Mouse (Mus musculus): ENCODE data around the gene Slc35b1. TPM values are rescaled to one million over a fixed set of nuclear protein-coding genes. Genes with fewer than 3 reads are reported as not detected.

Gene Slc35b1
- total and polyA plus RNA-seq, 3 experiments = 47.0 to 125 (median 75.1) TPM

DNA sequence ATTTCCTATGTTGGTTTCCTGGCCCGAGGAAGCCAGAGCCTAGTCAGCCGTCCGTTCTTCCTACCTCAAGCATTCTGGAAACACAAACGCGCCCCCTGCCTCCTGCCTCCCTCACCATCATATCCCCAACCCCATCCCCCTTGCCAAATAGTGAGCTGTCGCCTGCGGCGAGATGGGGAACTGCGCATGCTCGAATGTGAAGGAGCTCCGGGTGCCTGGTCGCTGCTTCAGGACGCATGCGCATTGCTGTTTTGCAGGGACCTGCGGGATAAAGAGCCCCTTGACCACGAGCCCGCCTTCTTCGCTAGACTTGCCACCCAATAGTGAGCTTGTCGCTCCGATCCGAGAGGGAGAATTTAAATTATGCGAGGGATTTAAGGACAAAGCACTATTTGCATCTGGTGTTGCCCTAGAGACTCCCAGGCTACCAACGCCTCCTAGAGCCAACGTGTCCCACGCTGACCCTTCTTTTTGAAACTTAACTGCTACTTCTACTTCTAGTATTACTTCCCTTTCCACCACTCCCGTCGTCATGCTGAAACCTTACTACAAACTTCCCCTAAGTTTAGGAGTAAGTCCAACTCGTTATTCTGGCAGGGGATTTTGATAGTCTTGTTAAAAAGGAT lies 30.2 kb downstream of the Slc35b1 start (continued):
- TF ChIP-seq E2F4 (IDR thresholded peaks at IDR 0.05; ENCODE audit: insufficient replicate concordance, low read depth, low read length) (0 out of 2 replicates have a peak, but pooled peaks have one; percentile 50), TBP (conservative IDR thresholded peaks at IDR 0.05; ENCODE audit: low read depth, low read length) (peak; percentile 85), KAT2A (IDR thresholded peaks at IDR 0.05; ENCODE audit: insufficient replicate concordance, low read length) (no peak), IRF4 (IDR thresholded peaks at IDR 0.05; ENCODE audit: low read depth, low read length) (peak; percentile 78), JUN (IDR thresholded peaks at IDR 0.05; ENCODE audit: insufficient read depth, low read depth, low read length) (no peak), ZNF384 (IDR thresholded peaks at IDR 0.05; ENCODE audit: low read depth, low read length) (no peak), UBTF (IDR thresholded peaks at IDR 0.05; ENCODE audit: low read depth, low read length) (no peak), ZMIZ1 (IDR thresholded peaks at IDR 0.05; ENCODE audit: low read depth, low read length) (no peak; the same call in 1 of the 2 replicates), HCFC1 (IDR thresholded peaks at IDR 0.05; ENCODE audit: low read depth, low read length) (peak; percentile 42), ZKSCAN1 (IDR thresholded peaks at IDR 0.05; ENCODE audit: borderline replicate concordance, low read depth, low read length) (no peak), POLR2AphosphoS2 (IDR thresholded peaks at IDR 0.05; ENCODE audit: low read depth, low read length) (peak; percentile 72; the same call in 1 of the 2 replicates), TCF12 (IDR thresholded peaks at IDR 0.05; ENCODE audit: low read depth, low read length) (peak; percentile 43; the same call in 1 of the 2 replicates), PAX5 (IDR thresholded peaks at IDR 0.05; ENCODE audit: low read length) (no peak)

DNA sequence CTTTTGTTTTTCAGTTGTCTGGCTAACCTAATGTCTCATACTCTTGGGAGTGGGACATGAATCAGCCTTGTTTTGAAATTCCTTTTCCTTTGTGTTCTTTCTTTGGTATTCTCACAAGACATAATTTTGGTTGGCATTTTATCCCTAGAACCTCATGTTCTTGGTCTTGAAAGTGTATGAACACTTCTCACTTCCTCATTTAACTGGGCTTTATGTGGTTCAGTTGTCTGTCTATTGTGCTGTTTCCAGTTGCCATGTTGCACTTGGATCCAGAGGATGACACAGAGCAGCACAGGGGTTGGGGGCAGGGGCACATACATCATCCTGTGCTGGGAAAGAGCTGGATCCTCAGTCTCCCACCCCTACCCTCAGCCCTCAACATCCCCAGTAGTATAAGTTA lies 31.4 kb downstream of the Slc35b1 start:
- in situ Hi-C loops (cut with MboI; ENCODE audit: low pct_ligation_motif_present, low pct_unique_long_range_greater_than_20kb, low sequenced_read_pairs) (no loop called here), dilution Hi-C loops (cut with MboI; ENCODE audit: extremely low pct_ligation_motif_present, extremely low pct_unique_long_range_greater_than_20kb, low sequenced_read_pairs) (no loop called here)
- H3K4me1 ChIP-seq (ENCODE audit: control insufficient read depth in 1 of 2, insufficient read depth in 2 of 2) = peaks cover 8 to 51% of the 10 kb centered on the region in 2 experiments
- H3K79me2 ChIP-seq (replicated peaks; ENCODE audit: control insufficient read depth, extremely low read depth, insufficient read depth, poor library complexity, severe bottlenecking) = peaks cover 42% of the 10 kb centered on the region
- peaks cover 24% of the 10 kb centered on the region for H3K27me3 ChIP-seq (replicated peaks)
- peak overlapping the region; percentile 60 for H3K27ac ChIP-seq (ENCODE audit: insufficient read depth, low read depth)
- H3K9me3 ChIP-seq (replicated peaks; ENCODE audit: low read length) = peaks cover 3% of the 10 kb centered on the region
- H3K9ac ChIP-seq (ENCODE audit: insufficient read depth, low read depth) = peak overlapping the region; percentile 85
- H3K36me3 ChIP-seq (replicated peaks in 1 of 2; ENCODE audit: control insufficient read depth in 1 of 2, insufficient read depth in 1 of 2, low read length in 1 of 2) = peaks cover 7 to 26% of the 10 kb centered on the region in 2 experiments
- H3K4me2 ChIP-seq (ENCODE audit: insufficient read depth, low read depth, poor library complexity, severe bottlenecking) = peak overlapping the region; percentile 99
- H3K4me3 ChIP-seq (replicated peaks in 1 of 3; ENCODE audit: low read depth in 2 of 3, low read length in 2 of 3, poor library complexity in 1 of 3) = peak overlapping the region; percentile 45 to 91 (median 81)
- peak; percentile 76 for DNase-seq (ENCODE audit: extremely low read depth)
- TF ChIP-seq CHD1 (IDR thresholded peaks at IDR 0.05; ENCODE audit: low read depth, low read length) (peak; percentile 75), MAX (IDR thresholded peaks at IDR 0.05; ENCODE audit: low read length) (peak; percentile 78), USF1 (IDR thresholded peaks at IDR 0.05; ENCODE audit: low read depth, low read length) (no peak), MEF2A (IDR thresholded peaks at IDR 0.05; ENCODE audit: borderline replicate concordance, low read depth, low read length) (peak; percentile 57; the same call in 1 of the 2 replicates), HCFC1 (IDR thresholded peaks at IDR 0.05; ENCODE audit: low read depth, low read length) (no peak), MAFK (IDR thresholded peaks at IDR 0.05; ENCODE audit: insufficient replicate concordance, low read length) (no peak), ZKSCAN1 (IDR thresholded peaks at IDR 0.05; ENCODE audit: borderline replicate concordance, low read depth, low read length) (no peak), IRF4 (IDR thresholded peaks at IDR 0.05; ENCODE audit: low read depth, low read length) (peak; percentile 93), KAT2A (IDR thresholded peaks at IDR 0.05; ENCODE audit: insufficient replicate concordance, low read length) (no peak), SMC3 (IDR thresholded peaks at IDR 0.05; ENCODE audit: low read depth, low read length) (no peak), NELFE (IDR thresholded peaks at IDR 0.05; ENCODE audit: low read depth, low read length) (peak; percentile 38; the same call in 1 of the 2 replicates), MYC (IDR thresholded peaks at IDR 0.05; ENCODE audit: low read depth, low read length) (peak; percentile 85), PAX5 (IDR thresholded peaks at IDR 0.05; ENCODE audit: low read length) (no peak), TCF12 (IDR thresholded peaks at IDR 0.05; ENCODE audit: low read depth, low read length) (0 out of 2 replicates have a peak, but pooled peaks have one; percentile 25), UBTF (IDR thresholded peaks at IDR 0.05; ENCODE audit: low read depth, low read length) (no peak), CHD2 (IDR thresholded peaks at IDR 0.05; ENCODE audit: low read length) (no peak), ELF1 (IDR thresholded peaks at IDR 0.05; ENCODE audit: low read depth, low read length) (peak; percentile 53; the same call in 1 of the 2 replicates), TBP (conservative IDR thresholded peaks at IDR 0.05; ENCODE audit: low read depth, low read length) (no peak), POLR2AphosphoS2 (IDR thresholded peaks at IDR 0.05; ENCODE audit: low read depth, low read length) (no peak), MXI1 (IDR thresholded peaks at IDR 0.05; ENCODE audit: low read depth, low read length) (peak; percentile 71), ZC3H11A (IDR thresholded peaks at IDR 0.05; ENCODE audit: low read depth, low read length) (no peak), ZNF384 (IDR thresholded peaks at IDR 0.05; ENCODE audit: low read depth, low read length) (0 out of 2 replicates have a peak, but pooled peaks have one; percentile 11), SIN3A (IDR thresholded peaks at IDR 0.05; ENCODE audit: low read length) (peak; percentile 80; the same call in 1 of the 2 replicates), ETS1 (conservative IDR thresholded peaks at IDR 0.05; ENCODE audit: low read depth, low read length) (peak; percentile 51; the same call in 1 of the 2 replicates), JUND (conservative IDR thresholded peaks at IDR 0.05; ENCODE audit: low read depth, low read length) (peak; percentile 55), NRF1 (IDR thresholded peaks at IDR 0.05; ENCODE audit: low read depth, low read length) (0 out of 2 replicates have a peak, but pooled peaks have one; percentile 14), E2F4 (IDR thresholded peaks at IDR 0.05; ENCODE audit: insufficient replicate concordance, low read depth, low read length) (0 out of 2 replicates have a peak, but pooled peaks have one; percentile 16), GABPA (IDR thresholded peaks at IDR 0.05; ENCODE audit: insufficient replicate concordance, low read depth, low read length) (no peak), RAD21 (IDR thresholded peaks at IDR 0.05; ENCODE audit: low read depth, low read length) (no peak), USF2 (conservative IDR thresholded peaks at IDR 0.05; ENCODE audit: low read depth, low read length) (no peak)

Data from CH12.LX (cell line).